Mouse (Mus musculus): ENCODE results near the gene Sfta2. TPM values are rescaled to one million over a fixed set of nuclear protein-coding genes. Genes with fewer than 3 reads are reported as not detected.

Gene Sfta2
- total RNA-seq, 2 experiments from 2014 or later, result not detected

DNA sequence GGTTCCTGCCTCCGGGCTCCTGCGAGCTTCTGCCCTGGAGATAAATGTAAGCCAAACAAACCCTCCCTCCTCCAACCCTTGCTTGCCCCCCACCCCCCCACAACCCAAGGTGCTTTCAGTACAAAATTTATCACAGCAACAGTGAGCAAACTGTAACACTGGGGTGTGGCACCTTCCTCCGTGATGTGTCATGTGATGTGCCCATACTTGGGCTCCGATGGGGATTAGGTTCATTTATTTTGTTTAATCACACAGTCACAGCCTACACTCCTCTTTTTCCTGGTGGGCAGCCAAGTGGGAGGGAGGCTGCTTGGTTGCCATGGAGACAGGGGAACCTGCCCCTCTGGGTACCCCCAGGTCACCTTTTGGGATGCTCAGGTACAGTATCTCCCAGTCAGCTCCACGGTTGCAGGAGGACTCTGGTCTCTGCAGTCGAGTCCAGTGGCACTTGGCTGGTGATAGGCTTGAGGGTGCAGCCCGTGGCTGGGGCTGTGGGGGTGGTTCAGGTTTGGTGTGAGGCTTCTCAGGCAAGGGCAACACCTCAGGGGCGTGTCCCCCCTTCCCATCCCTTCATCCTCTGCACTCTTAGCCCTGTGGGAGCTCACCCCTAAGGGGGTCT lies 496 bp downstream of the Sfta2 start:
- DNase-seq (ENCODE audit: low spot score in 2 of 2), result no peak
- no peak for TF ChIP-seq CTCF (conservative IDR thresholded peaks at IDR 0.05)
- H3K27ac ChIP-seq, result no peak overlapping the region
- H3K4me3 ChIP-seq, result no peak overlapping the region

DNA sequence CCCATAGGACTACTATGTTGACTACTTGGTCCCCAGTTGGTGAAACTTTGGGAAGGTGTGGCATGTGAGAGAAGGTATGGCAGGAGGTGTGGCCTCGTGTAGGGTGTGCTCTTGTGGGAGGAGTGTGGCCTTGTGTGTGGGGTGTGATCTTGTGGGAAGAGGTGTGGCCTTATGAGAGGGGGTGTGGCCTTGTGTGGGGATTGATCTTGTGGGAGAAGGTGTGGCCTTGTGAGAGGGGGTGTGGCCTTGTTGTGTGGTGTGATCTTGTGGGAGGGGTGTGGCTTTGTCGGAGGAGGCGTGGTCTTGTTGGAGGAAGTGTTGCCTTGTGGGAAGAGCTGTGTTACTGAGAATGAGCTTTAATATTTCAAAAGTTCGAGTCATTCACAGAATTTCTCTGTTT lies 15.8 kb downstream of the Sfta2 start:
- no peak overlapping the region for H3K27ac ChIP-seq
- no peak overlapping the region for H3K4me3 ChIP-seq
- TF ChIP-seq CTCF (conservative IDR thresholded peaks at IDR 0.05), result no peak
- DNase-seq (ENCODE audit: low spot score in 2 of 2), result no peak

DNA sequence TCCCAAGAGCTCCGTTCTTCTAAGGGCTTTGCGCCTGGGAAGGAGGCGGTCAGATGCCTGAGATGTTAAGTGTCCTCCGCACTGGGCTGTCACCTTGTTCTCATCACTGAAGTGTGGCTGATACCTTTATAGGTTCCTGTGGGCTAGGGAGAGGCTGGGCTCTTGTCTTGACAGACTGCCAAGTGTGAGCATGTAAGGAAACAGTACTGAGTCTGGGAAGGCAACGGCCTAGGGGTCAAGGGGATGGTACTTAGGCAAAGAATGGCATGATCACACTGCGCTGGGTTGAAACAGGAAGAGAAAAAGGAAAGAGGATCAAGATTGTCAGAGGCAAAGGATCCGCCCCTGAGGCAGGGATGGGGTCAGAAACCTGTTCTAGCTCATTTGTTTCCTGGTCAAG lies 25.2 kb downstream of the Sfta2 start, which contains the start of gene Gm9573:
Gene Gm9573, minus strand, starts transcription at position 101 of the 400 bp plus-strand sequence.
- Histone ChIP-seq H3K4me3 (no peak within 1 kb of the TSS), H3K27ac (no peak within 1 kb of the TSS)
- DNase-seq (ENCODE audit: low spot score in 2 of 2), result no peak
- no peak for TF ChIP-seq CTCF (conservative IDR thresholded peaks at IDR 0.05)

DNA sequence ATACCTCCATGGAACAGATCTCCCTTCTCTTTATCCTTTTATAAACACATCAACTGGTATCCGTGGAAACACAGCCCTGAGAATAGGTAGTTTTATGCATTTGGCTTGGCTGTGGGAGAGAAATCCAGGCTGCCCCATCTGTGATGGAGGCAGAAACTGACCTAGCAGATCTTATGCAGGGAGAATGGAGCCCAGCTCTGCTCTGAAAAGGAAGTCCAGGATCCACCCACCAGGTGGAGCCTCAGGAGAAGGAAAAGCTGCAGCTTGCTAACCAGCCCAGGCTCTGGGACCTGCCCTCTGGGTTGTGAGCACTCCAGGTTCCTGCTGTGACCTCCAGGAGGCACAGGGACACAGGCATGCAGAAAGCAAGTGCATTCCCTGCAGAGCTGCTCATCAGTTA lies 32.6 kb downstream of the Sfta2 start:
- peak; percentile 50 to 53 for DNase-seq (ENCODE audit: low spot score in 2 of 2)
- Histone ChIP-seq H3K4me3 (no peak overlapping the region), H3K27ac (peak overlapping the region; percentile 76)
- peak; percentile 66 for TF ChIP-seq CTCF (conservative IDR thresholded peaks at IDR 0.05)

DNA sequence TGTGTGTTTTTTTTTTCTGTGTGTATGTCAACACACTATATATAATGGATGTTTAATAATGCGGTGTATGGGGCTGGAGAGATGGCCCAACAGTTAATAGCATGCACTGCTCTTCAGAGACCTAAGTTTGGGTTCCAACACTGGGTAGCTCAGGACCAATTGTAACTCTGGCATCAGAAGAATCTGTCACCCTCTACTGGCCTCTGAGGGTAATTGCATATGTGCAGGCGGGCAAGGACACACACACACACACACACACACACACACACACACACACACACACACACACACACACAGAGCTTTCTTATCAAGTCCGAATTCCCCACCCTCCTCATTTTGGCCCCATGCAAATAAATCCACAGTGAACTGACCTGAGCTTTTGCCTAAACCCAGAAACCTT lies 33.9 kb downstream of the Sfta2 start:
- no peak overlapping the region for H3K27ac ChIP-seq
- TF ChIP-seq CTCF (conservative IDR thresholded peaks at IDR 0.05), result no peak
- DNase-seq (ENCODE audit: low spot score in 2 of 2), result no peak
- no peak overlapping the region for H3K4me3 ChIP-seq

DNA sequence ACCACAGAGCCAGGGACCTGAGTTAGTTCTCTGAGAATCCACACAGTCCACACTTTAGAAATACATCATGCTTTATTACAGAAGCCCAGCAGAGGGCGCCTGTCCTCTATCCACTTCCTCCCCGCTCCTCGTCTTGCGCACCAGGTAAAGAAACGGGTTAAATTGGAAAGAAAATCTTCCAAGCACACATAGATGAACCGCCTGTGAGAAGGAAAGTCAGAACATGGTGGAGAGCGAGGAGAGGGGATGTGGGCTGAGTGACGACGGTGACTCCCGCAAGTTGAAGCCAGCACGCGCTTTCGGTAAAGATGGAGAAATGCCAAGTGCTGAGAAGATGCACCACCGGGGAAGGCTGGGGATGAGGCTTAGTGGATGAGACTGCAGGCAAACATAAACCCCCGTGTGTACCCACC lies 34.4 kb downstream of the Sfta2 start:
- peak overlapping the region; percentile 79 for H3K27ac ChIP-seq
- DNase-seq (ENCODE audit: low spot score in 2 of 2), result peak; percentile 55 to 82
- H3K4me3 ChIP-seq, result peak overlapping the region; percentile 67
- peak; percentile 89 for TF ChIP-seq CTCF (conservative IDR thresholded peaks at IDR 0.05)

DNA sequence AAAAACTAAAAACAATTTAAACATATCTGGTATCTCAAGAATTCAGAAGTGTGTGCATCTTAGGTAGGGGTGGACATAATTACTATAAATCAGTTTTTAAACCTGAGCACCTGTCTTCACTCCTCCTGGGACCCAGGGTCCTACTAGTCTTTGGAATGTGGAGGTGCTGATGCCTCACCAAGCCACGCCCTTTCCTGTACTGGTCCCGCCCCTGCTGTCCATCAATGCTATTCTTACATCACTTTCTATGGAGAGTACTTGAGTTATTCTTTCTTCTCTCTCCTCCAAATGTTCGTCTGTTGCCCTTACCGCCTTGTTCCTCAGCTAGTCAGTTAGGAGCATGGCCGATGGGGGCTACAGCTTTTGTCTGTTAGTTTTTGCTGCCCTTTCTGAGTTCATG lies 35.0 kb downstream of the Sfta2 start:
- DNase-seq (ENCODE audit: low spot score in 2 of 2), result peak in 1 of 2 experiments; percentile 35
- H3K27ac ChIP-seq, result no peak overlapping the region
- H3K4me3 ChIP-seq, result no peak overlapping the region
- no peak for TF ChIP-seq CTCF (conservative IDR thresholded peaks at IDR 0.05)

DNA sequence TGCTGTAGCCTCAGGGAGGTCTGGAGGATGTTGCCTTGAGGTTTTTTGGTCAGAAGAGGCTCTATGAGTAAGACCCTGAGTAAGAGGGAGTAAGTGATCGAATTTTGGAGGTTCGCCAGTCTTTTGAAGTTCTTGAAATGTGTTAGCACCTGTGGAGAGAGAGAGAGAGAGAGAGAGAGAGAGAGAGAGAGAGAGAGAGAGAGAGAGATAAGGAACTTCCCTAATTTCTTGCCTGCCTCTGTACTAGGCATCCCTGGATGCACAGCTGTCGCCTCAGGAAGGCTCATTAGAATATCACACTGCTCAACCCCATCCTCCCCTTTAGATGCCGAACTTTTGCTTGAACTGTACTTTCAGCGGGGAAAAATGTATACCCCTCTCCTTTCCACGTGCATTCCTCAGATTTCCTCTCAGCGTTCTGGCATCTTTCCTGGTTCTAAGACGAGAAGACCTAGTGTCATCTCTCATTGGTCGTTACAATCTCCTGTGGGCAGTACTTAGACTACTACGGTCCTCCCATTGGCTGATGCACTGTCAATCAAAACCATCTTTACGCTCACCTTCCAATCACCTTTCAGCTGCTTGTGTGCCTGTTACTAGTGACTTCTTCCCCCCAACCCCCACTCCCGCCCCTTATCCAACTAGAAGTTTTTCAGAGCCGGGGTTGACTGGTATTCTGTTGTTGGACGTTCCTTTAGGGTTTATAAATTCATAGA lies 37.3 kb downstream of the Sfta2 start:
- H3K4me3 ChIP-seq, result no peak overlapping the region
- no peak for TF ChIP-seq CTCF (conservative IDR thresholded peaks at IDR 0.05)
- peak in 1 of 2 experiments; percentile 35 for DNase-seq (ENCODE audit: low spot score in 2 of 2)
- H3K27ac ChIP-seq, result no peak overlapping the region

DNA sequence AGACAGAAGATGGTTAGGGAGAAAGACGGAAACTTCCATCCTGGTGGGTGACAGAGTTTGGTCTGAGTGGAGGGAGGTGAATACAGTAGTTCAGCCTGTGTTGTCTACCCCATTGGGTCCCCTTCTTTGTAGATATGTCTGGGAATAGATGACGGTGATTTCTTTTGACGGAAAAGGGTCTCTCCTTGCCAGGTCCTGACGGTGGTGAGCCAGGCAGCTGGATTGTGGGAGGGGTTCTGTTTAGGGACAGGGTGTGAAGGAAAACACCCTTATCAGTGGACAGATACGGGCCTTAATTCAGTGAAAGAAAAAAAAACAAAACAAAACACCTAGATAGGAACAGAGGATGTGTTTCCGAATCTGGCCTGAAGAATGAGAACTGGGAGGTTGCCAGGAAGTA lies 38.0 kb downstream of the Sfta2 start:
- no peak for TF ChIP-seq CTCF (conservative IDR thresholded peaks at IDR 0.05)
- no peak overlapping the region for H3K27ac ChIP-seq
- H3K4me3 ChIP-seq, result no peak overlapping the region
- DNase-seq (ENCODE audit: low spot score in 2 of 2), result no peak

DNA sequence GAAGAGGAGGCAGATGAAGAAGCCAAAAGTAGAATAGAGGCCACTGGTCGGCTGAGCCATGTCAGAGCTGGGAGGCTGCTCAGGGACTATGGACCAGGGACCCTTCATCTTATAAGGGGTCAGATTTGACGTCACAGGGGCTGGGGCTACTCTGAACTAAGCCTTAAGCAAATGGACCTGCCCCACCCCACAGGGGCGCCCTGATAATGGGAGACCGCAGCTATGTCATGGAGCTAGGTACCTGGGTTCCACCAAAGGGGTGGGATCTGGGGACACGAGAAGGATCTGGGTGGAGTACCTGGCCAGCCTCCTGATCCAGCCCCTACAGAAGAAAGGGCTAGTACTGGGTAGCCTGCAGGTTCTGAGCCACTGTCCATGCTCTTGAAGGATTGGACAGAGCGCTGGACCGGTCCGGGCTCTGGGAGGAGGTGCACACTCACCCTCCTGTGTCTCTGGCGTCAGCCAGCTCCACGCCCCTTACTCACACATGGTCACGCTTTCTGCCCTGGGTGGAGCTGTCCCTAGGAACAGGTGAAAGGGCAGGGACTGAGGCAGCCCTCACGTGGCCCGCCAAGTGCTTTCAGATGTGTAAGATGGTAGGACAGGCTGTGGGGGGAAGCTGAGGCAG lies 42.4 kb downstream of the Sfta2 start, which contains the start of gene Mucl3:
Gene Mucl3, minus strand, starts transcription at position 87 of the 628 bp plus-strand sequence.
- DNase-seq (ENCODE audit: low spot score in 2 of 2), result no peak
- Histone ChIP-seq H3K4me3 (no peak within 1 kb of the TSS), H3K27ac (no peak within 1 kb of the TSS)
- TF ChIP-seq CTCF (conservative IDR thresholded peaks at IDR 0.05), result no peak

DNA sequence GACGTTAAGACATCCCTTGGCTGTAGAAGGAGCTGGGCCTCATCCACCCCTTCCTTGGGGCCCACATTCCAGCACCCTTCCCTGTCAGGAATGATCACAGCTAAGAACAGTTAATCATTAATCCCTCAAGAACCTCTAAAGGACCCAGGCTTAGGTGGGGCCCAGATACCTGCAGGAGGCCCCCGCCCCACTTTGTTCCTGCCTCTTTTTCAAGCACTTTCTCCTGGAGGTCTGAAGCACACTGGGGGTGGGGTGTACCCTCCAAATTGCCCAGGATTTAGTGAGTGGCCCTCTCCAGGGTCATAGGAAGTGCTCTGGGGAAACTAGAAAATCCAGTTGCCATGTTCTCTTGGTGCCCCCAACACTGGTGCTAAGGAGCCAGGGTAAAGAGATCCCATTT lies 48.1 kb downstream of the Sfta2 start:
- TF ChIP-seq CTCF (conservative IDR thresholded peaks at IDR 0.05), result no peak
- no peak overlapping the region for H3K27ac ChIP-seq

DNA sequence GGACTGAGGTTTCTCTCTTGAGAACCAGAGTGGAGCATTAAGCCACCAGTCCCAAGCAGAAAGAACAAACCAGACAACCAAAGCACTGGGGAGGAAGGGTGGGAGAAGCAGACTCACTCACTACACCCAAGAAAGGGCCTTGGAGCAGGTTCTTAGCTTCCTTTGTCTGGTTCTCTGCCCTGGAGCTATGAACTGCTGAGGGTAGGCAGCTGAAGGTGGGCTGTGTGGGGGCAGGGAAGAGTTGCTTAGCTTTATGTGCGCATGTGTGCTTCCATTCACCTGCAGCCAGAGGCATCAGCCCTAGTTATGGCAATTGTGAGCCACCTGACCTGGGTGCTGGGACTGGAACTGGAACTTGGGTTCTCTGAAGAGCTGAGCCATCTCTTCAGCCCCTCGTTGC lies 51.7 kb downstream of the Sfta2 start:
- no peak overlapping the region for H3K27ac ChIP-seq
- DNase-seq (ENCODE audit: low spot score in 2 of 2), result no peak
- TF ChIP-seq CTCF (conservative IDR thresholded peaks at IDR 0.05), result no peak
- H3K4me3 ChIP-seq, result no peak overlapping the region

More for the DNA sequence above, 48.1 kb downstream of the Sfta2 start:
- no peak overlapping the region for H3K4me3 ChIP-seq
- no peak for DNase-seq (ENCODE audit: low spot score in 2 of 2)

DNA sequence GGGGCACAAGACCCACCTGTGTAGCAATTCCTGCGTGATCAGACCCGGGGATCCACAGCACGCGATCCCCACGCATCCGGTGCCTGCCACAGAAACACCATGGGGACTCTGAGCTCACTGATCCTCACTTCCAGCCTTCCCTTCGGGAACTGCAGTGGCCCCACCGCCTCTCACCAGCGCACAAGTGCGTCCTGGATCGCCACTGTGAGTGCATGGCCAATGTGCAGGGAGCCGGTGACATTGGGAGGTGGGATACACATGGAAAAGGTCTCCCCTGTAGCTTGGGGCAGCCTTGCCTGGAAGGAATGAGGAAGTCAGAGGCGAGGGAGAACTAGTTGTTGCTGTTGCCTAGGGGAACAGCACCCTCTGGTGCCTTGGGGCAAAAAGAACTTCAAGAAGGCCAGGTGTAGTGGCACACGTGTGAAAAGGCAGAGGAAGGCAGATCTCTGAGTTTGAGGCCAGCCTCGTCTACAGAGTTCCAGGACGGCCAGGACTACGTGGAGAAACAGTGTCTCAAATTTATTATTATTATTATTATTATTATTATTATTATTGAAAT lies 64.7 kb downstream of the Sfta2 start:
- no peak for DNase-seq (ENCODE audit: low spot score in 2 of 2)
- peak; percentile 68 for TF ChIP-seq CTCF (conservative IDR thresholded peaks at IDR 0.05)
- Histone ChIP-seq H3K27ac (no peak overlapping the region), H3K4me3 (no peak overlapping the region)

Data from layer of hippocampus, adult 2 months (tissue).